Mouse (Mus musculus): ENCODE results near the gene Gm10153. TPM values are rescaled to one million over a fixed set of nuclear protein-coding genes. Genes with fewer than 3 reads are reported as not detected.

Gene Gm10153
- not detected for polyA plus RNA-seq (2015; fragmentation: Illumina TruSeq; extraction: RNeasy Lipid Tissue Mini Kit (QIAGEN cat#74804); ENCODE audit: insufficient read depth, low read depth, low replicate concordance)

DNA sequence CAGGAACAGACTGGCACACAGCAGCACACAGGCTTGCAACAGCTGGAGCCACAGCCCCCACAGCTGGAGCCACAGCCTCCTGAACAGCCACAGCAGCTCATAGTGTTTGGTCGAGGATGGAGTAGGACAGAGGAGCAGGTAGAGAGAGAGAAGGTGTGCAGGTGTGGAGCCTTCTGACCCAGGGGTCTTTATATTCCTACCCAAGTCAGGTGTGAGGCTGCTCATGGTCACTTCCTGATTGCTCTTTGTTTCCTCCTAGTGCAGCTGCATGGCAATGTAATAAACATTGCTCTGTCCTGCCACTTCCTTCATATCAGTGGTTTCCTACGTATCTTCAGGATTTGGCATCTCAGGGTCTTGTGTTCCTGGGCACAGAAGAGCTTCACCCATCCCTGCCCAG, at the start of gene Gm10153:
Gm10153 (minus strand) TSS at position 101 of the 400 bp plus-strand sequence.

DNA sequence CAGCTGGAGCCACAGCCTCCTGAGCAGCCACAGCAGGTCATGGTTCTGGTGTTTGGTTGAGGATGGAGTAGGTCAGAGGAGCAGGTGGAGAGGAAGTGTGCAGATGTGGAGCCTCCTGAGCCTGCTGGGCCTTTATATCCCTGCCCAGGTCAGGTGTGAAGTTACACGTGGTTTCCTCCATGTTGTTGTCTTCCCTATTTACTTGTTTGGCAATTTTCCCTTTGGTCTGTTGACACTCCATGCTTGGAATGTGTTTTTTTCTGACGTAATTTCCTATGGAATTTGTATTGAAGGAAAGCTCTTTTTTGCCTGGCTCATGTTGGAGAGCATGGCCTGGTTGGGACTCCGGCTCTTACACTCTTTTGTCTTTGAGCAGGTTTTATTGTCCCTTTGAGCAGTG, 39.7 kb upstream of the Gm10153 start, which contains the start of gene Krtap5-5:
Krtap5-5 (minus strand) TSS at position 101 of the 400 bp plus-strand sequence.

DNA sequence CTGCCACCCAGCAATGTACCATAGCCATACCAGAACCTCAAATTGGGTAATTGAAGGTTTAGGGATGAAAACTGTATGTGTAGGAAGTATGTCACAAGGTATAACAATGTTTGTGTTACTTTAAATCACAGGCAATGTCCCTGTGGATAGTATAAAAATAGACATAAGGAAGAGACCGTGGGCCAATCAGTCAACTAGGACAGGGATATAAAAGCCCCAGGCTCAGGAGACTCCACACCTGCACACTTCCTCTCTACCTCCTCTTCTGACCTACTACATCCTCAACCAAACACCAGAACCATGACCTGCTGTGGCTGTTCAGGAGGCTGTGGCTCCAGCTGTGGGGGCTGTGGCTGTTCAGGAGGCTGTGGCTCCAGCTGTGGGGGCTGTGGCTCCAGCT, 21.4 kb upstream of the Gm10153 start, which contains the start of gene Gm7579:
Gm7579 (plus strand) TSS at position 301 of the 400 bp plus-strand sequence.

DNA sequence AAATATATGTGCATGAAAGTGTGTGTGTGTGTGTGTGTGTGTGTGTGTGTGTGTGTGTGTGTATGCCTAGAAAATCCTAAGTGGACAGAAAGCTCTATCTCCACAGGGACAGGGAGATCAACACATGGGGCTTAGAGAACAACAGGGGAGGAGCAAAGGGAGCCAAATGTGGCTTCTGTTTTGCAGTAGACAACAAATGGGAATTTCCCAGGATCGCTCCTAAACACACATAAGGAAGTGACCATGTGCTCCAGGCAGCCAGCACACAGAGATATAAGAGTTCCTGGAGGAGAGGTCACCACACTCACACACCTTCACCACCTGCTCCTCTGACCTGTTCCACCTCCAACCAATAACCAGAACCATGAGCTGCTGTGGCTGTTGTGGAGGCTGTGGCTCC, 10.9 kb upstream of the Gm10153 start, which contains the start of gene Krtap5-3:
Krtap5-3 (plus strand) TSS at position 301 of the 400 bp plus-strand sequence.

DNA sequence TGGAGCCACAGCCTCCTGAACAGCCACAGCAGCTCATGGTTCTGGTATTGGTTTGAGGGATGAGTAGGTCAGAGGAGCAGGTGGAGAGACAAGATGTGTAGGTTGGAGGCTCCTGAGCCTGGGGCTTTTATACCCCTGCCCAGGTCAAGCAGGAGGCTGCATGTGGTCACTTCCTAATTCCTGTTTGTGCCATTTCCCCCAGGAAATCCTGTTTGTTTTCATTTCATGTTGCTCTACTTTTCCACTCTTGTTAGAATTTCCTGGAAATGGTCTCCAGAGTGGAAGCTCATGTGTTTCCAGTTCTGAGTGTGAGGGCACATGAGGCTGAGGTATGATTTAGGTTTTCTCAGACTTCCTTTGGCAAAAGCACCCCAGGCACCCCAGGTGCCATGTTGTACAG, 14.3 kb downstream of the Gm10153 start, which contains the start of gene Krtap5-2:
Krtap5-2 (minus strand) TSS at position 101 of the 400 bp plus-strand sequence.

DNA sequence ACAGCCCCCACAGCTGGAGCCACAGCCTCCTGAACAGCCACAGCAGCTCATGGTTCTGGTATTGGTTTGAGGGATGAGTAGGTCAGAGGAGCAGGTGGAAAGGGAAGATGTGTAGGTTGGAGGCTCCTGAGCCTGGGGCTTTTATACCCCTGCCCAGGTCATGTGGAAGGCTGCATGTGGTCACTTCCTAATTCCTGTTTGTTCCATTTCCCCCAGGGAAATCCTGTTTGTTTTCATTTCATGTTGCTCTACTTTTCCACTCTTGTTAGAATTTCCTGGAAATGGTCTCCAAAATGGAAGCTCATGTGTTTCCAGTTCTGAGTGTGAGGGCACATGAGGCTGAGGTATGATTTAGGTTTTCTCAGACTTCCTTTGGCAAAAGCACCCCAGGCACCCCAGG, 24.6 kb downstream of the Gm10153 start, which contains the start of gene Gm4553:
Gm4553 (minus strand) TSS at position 101 of the 400 bp plus-strand sequence.

DNA sequence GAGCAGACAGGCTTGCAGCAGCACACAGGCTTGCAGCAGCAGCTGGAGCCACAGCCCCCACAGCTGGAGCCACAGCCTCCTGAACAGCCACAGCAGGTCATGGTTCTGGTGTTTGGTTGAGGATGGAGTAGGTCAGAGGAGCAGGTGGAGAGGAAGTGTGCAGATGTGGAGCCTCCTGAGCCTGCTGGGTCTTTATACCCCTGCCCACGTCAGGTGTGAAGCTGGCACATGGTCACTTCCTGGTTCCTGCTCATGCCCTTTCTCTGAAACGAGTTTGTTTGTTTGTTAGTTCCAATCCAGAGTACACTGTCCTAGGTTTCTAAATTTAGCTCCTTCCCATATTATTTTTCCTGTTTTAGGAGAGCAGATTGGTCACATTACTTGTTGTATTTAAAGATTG, 33.2 kb downstream of the Gm10153 start, which contains the start of gene Gm29735:
Gm29735 (minus strand) TSS at position 101 of the 400 bp plus-strand sequence.

DNA sequence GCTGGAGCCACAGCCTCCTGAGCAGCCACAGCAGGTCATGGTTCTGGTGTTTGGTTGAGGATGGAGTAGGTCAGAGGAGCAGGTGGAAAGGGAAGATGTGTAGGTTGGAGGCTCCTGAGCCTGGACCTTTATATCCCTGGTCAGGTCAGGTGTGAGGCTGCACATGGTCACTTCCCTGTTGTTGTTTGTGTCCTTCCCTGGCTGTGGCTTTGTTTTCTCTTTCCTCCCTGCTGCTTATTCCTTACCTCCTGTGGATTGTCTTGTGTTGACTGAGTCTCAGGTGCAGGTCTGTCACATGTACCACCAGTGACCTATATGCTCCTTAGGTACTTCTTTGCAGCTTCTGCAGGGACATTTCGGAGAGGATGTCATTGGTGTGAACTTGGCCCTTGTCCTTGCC, 45.7 kb downstream of the Gm10153 start, which contains the start of gene Gm45337:
Gm45337 (minus strand) TSS at position 101 of the 400 bp plus-strand sequence.

Other genes with a start within 250 kb of the Gm10153 start
- gene Brsk2, start 240.6 kb downstream of the Gm10153 start, polyA plus RNA-seq (2015; fragmentation: Illumina TruSeq; extraction: RNeasy Lipid Tissue Mini Kit (QIAGEN cat#74804); ENCODE audit: insufficient read depth, low read depth, low replicate concordance): 10.4 TPM
- 23.7 TPM for gene Mob2, start 129.3 kb downstream of the Gm10153 start, polyA plus RNA-seq (2015; fragmentation: Illumina TruSeq; extraction: RNeasy Lipid Tissue Mini Kit (QIAGEN cat#74804); ENCODE audit: insufficient read depth, low read depth, low replicate concordance)
- gene Dusp8, start 94.5 kb downstream of the Gm10153 start, polyA plus RNA-seq (2015; fragmentation: Illumina TruSeq; extraction: RNeasy Lipid Tissue Mini Kit (QIAGEN cat#74804); ENCODE audit: insufficient read depth, low read depth, low replicate concordance): 2.1 TPM
- not detected for gene Gm45618, start 69.7 kb downstream of the Gm10153 start, polyA plus RNA-seq (2015; fragmentation: Illumina TruSeq; extraction: RNeasy Lipid Tissue Mini Kit (QIAGEN cat#74804); ENCODE audit: insufficient read depth, low read depth, low replicate concordance)
- not detected for gene Gm39115, start 54.4 kb downstream of the Gm10153 start, polyA plus RNA-seq (2015; fragmentation: Illumina TruSeq; extraction: RNeasy Lipid Tissue Mini Kit (QIAGEN cat#74804); ENCODE audit: insufficient read depth, low read depth, low replicate concordance)
- gene Gm45337, start 45.8 kb downstream of the Gm10153 start, polyA plus RNA-seq (2015; fragmentation: Illumina TruSeq; extraction: RNeasy Lipid Tissue Mini Kit (QIAGEN cat#74804); ENCODE audit: insufficient read depth, low read depth, low replicate concordance): not detected
- gene Gm29735, start 33.3 kb downstream of the Gm10153 start, polyA plus RNA-seq (2015; fragmentation: Illumina TruSeq; extraction: RNeasy Lipid Tissue Mini Kit (QIAGEN cat#74804); ENCODE audit: insufficient read depth, low read depth, low replicate concordance): not detected
- not detected for gene Gm4553, start 24.6 kb downstream of the Gm10153 start, polyA plus RNA-seq (2015; fragmentation: Illumina TruSeq; extraction: RNeasy Lipid Tissue Mini Kit (QIAGEN cat#74804); ENCODE audit: insufficient read depth, low read depth, low replicate concordance)
- gene Krtap5-2, start 14.4 kb downstream of the Gm10153 start, polyA plus RNA-seq (2015; fragmentation: Illumina TruSeq; extraction: RNeasy Lipid Tissue Mini Kit (QIAGEN cat#74804); ENCODE audit: insufficient read depth, low read depth, low replicate concordance): not detected
- not detected for gene Krtap5-3, start 11.0 kb upstream of the Gm10153 start, polyA plus RNA-seq (2015; fragmentation: Illumina TruSeq; extraction: RNeasy Lipid Tissue Mini Kit (QIAGEN cat#74804); ENCODE audit: insufficient read depth, low read depth, low replicate concordance)
- gene Gm7579, start 21.5 kb upstream of the Gm10153 start, polyA plus RNA-seq (2015; fragmentation: Illumina TruSeq; extraction: RNeasy Lipid Tissue Mini Kit (QIAGEN cat#74804); ENCODE audit: insufficient read depth, low read depth, low replicate concordance): not detected
- gene Krtap5-5, start 39.6 kb upstream of the Gm10153 start, polyA plus RNA-seq (2015; fragmentation: Illumina TruSeq; extraction: RNeasy Lipid Tissue Mini Kit (QIAGEN cat#74804); ENCODE audit: insufficient read depth, low read depth, low replicate concordance): not detected
- not detected for gene Gm40460, start 50.7 kb upstream of the Gm10153 start, polyA plus RNA-seq (2015; fragmentation: Illumina TruSeq; extraction: RNeasy Lipid Tissue Mini Kit (QIAGEN cat#74804); ENCODE audit: insufficient read depth, low read depth, low replicate concordance)
- gene Gm2431, start 68.0 kb upstream of the Gm10153 start, polyA plus RNA-seq (2015; fragmentation: Illumina TruSeq; extraction: RNeasy Lipid Tissue Mini Kit (QIAGEN cat#74804); ENCODE audit: insufficient read depth, low read depth, low replicate concordance): not detected
- not detected for gene Gm4559, start 84.0 kb upstream of the Gm10153 start, polyA plus RNA-seq (2015; fragmentation: Illumina TruSeq; extraction: RNeasy Lipid Tissue Mini Kit (QIAGEN cat#74804); ENCODE audit: insufficient read depth, low read depth, low replicate concordance)
- gene Krtap5-1, start 106.7 kb upstream of the Gm10153 start, polyA plus RNA-seq (2015; fragmentation: Illumina TruSeq; extraction: RNeasy Lipid Tissue Mini Kit (QIAGEN cat#74804); ENCODE audit: insufficient read depth, low read depth, low replicate concordance): not detected
- not detected for gene Krtap5-4, start 113.2 kb upstream of the Gm10153 start, polyA plus RNA-seq (2015; fragmentation: Illumina TruSeq; extraction: RNeasy Lipid Tissue Mini Kit (QIAGEN cat#74804); ENCODE audit: insufficient read depth, low read depth, low replicate concordance)
- not detected for gene Ifitm10, start 183.4 kb upstream of the Gm10153 start, polyA plus RNA-seq (2015; fragmentation: Illumina TruSeq; extraction: RNeasy Lipid Tissue Mini Kit (QIAGEN cat#74804); ENCODE audit: insufficient read depth, low read depth, low replicate concordance)
- not detected for gene Gm49369, start 192.3 kb upstream of the Gm10153 start, polyA plus RNA-seq (2015; fragmentation: Illumina TruSeq; extraction: RNeasy Lipid Tissue Mini Kit (QIAGEN cat#74804); ENCODE audit: insufficient read depth, low read depth, low replicate concordance)
- 108 TPM for gene Ctsd, start 197.6 kb upstream of the Gm10153 start, polyA plus RNA-seq (2015; fragmentation: Illumina TruSeq; extraction: RNeasy Lipid Tissue Mini Kit (QIAGEN cat#74804); ENCODE audit: insufficient read depth, low read depth, low replicate concordance)
- not detected for gene Syt8, start 244.5 kb upstream of the Gm10153 start, polyA plus RNA-seq (2015; fragmentation: Illumina TruSeq; extraction: RNeasy Lipid Tissue Mini Kit (QIAGEN cat#74804); ENCODE audit: insufficient read depth, low read depth, low replicate concordance)